Mouse (Mus musculus) kidney, postnatal 0 days (tissue): ENCODE measurements around the gene Slc37a2. TPM values are rescaled to one million over a fixed set of nuclear protein-coding genes. Genes with fewer than 3 reads are reported as not detected.

Experiments used
- ATAC-seq: fragments of 200-750 bp; cut with Nextera tagmentation; replicated peaks from 2 replicates; pipeline ENCODE4 v1.8.0; 2017; ENCODE audit warnings: low read depth, moderate number of reproducible peaks, moderate TSS enrichment, moderate library complexity; ENCODE audit not compliant: low FRiP score
- DNase-seq: peaks from one replicate; pipeline ENCODE4 v3.0.0-alpha.2; 2016; ENCODE audit warnings: low spot score
- H3K27ac ChIP-seq: fragments of 300-500 bp; sonication (generic); 2 replicates; pipeline ENCODE4 v1.5.1; 2014; ENCODE audit warnings: mild to moderate bottlenecking
- H3K27me3 ChIP-seq: fragments of 300-500 bp; sonication (generic); 2 replicates; pipeline ENCODE4 v1.6.1; 2014; ENCODE audit warnings: low read length, mixed read lengths; ENCODE audit not compliant: insufficient read depth
- H3K36me3 ChIP-seq: fragments of 300-500 bp; sonication (generic); 2 replicates; pipeline ENCODE4 v1.6.1; 2014; ENCODE audit warnings: low read length, mixed read lengths; ENCODE audit not compliant: insufficient read depth
- H3K4me1 ChIP-seq: fragments of 300-500 bp; sonication (generic); replicated peaks from 2 replicates; pipeline ENCODE4 v1.6.1; 2014; ENCODE audit warnings: antibody characterized with exemption, low read length, mixed read lengths; ENCODE audit not compliant: insufficient read depth
- H3K4me2 ChIP-seq: fragments of 300-500 bp; sonication (generic); 2 replicates; pipeline ENCODE4 v1.6.1; 2014; ENCODE audit warnings: mild to moderate bottlenecking, low read length, moderate library complexity, mixed read lengths
- H3K4me3 ChIP-seq: fragments of 300-500 bp; sonication (generic); replicated peaks from 2 replicates; pipeline ENCODE4 v1.5.1; 2014; ENCODE audit warnings: low read depth, low read length
- H3K9ac ChIP-seq: fragments of 300-500 bp; sonication (generic); 2 replicates; pipeline ENCODE4 v1.6.1; 2014; ENCODE audit warnings: low read depth, low read length
- H3K9me3 ChIP-seq: fragments of 300-500 bp; sonication (generic); replicated peaks from 2 replicates; pipeline ENCODE4 v1.6.1; 2016; ENCODE audit warnings: low read length, inconsistent platforms, mixed read lengths
- CTCF ChIP-seq: IDR thresholded peaks from 2 replicates; pipeline ENCODE4 v1.5.1; 2016; ENCODE audit warnings: antibody characterized with exemption, low read depth, mild to moderate bottlenecking, moderate library complexity
- WGBS: fragments of 180-500 bp; shearing (Covaris S2); extraction: QIAGEN DNeasy Blood & Tissue Kit; methylation state at CpG from one replicate; pipeline ENCODE4 v1.1.7; 2014; 5-methylcytosine and 5-hydroxymethylcytosine counted together
- polyA plus RNA-seq: library from polyadenylated mRNA; unstranded; fragments of >200 nt; fragmentation: Nextera tagmentation; extraction: Ambion mirVana; gene quantifications from 2 replicates; pipeline ENCODE4 v1.2.1, GENCODE M21; 2015

Gene Slc37a2
- polyA plus RNA-seq, 1 experiment from 2014 or later: 1.5 TPM

DNA sequence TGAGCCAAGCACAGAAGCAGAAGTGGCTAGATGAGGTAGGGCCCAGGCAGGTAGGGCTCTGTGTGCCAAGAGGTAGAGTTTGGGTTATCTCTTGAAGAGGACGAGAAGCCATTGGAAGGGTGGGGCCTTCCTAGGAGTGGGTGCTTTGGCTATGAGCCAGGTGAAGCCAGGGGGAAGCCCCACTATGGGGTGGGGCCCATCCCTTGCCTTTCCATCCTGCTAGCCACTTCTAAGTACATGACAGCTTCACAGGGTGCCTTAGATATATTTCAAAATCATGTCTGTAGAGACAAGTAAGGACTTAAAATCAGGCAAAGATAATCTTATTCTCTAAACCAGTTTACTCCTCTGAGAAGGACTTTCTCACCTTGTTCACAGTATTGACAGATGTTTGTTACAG, 10.9 kb downstream of the Slc37a2 start:
- Histone ChIP-seq H3K27me3 (no peaks in the 10 kb centered on the region), H3K36me3 (no peaks in the 10 kb centered on the region), H3K4me2 (no peak overlapping the region), H3K4me1 (no peaks in the 10 kb centered on the region), H3K9me3 (no peaks in the 10 kb centered on the region), H3K4me3 (no peak overlapping the region), H3K27ac (no peak overlapping the region), H3K9ac (no peak overlapping the region)
- 68% methylated on average over 1 of the region's 1 CpGs for WGBS
- no peak for TF ChIP-seq CTCF
- no peak for ATAC-seq
- DNase-seq: no peak

DNA sequence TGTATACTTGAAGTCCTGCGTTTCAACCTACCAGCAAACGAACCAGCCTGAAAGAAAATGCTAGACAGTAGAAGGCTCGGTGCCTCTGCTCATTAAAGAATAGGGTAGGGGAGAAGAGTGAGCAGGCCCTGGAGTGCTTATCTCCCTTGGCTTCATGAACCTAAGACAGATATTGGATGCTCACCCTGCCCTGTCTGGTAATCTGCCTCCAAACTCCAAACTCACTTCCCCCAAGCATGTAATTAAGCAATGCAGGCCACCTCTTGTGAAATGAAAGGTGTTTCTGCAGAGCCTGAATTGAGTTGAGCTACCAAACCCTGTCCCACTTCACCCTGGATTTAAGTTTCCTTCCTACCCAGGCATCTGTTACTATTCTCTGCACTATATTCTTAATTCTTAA, 12.8 kb downstream of the Slc37a2 start:
- no peak for DNase-seq
- no peaks in the 10 kb centered on the region for H3K36me3 ChIP-seq
- ATAC-seq: no peak
- H3K4me2 ChIP-seq: no peak overlapping the region
- TF ChIP-seq CTCF: no peak
- H3K27ac ChIP-seq: no peak overlapping the region
- no peaks in the 10 kb centered on the region for H3K9me3 ChIP-seq
- 90% methylated on average over 3 of the region's 3 CpGs for WGBS
- H3K4me1 ChIP-seq: no peaks in the 10 kb centered on the region
- no peak overlapping the region for H3K9ac ChIP-seq
- H3K27me3 ChIP-seq: no peaks in the 10 kb centered on the region
- H3K4me3 ChIP-seq: no peak overlapping the region

DNA sequence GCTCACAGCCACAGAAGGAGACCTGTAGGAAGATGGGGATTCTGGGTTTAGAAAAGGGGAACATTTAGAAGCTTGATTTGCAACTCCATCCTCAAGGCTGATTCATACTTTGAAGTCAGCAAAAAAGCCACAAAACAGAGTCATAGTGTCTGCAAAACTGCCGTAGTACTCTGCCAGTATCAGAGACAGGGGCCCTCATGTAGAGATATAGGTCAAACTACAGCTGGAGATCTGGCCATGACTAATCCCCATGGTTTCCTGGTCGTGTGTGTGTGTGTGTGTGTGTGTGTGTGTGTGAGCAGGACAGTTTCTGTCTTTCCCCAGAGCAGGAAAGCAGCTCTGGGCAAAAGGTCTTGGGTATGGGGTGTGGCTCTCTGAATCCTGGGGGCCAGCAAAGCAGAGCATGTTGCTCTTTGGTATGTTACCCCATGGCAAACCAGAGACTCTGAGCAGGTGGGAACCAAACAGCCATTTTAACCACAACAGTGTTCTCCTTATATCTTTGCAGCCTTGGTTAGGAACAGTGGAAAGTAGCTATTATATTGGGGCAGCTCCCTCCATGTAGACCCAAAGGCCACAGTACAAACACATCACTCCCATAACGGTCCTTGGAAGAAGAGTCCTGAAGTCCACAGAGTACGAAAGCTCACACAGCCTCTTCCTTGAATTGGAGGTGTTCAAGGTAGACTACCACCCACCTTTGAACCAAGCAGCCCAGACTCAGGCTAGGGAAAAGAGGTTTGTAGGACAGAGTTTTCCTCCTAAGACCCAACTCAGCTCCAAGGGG, 19.4 kb downstream of the Slc37a2 start:
- no peak for TF ChIP-seq CTCF
- Histone ChIP-seq H3K27me3 (no peaks in the 10 kb centered on the region), H3K9me3 (no peaks in the 10 kb centered on the region), H3K27ac (no peak overlapping the region), H3K4me1 (no peaks in the 10 kb centered on the region), H3K4me2 (no peak overlapping the region), H3K9ac (no peak overlapping the region), H3K4me3 (no peak overlapping the region), H3K36me3 (0 out of 2 replicates have a peak, but pooled peaks cover 3% of the 10 kb centered on the region)
- WGBS: 68% methylated on average over 4 of the region's 4 CpGs
- peak; percentile 32 for DNase-seq
- no peak for ATAC-seq

DNA sequence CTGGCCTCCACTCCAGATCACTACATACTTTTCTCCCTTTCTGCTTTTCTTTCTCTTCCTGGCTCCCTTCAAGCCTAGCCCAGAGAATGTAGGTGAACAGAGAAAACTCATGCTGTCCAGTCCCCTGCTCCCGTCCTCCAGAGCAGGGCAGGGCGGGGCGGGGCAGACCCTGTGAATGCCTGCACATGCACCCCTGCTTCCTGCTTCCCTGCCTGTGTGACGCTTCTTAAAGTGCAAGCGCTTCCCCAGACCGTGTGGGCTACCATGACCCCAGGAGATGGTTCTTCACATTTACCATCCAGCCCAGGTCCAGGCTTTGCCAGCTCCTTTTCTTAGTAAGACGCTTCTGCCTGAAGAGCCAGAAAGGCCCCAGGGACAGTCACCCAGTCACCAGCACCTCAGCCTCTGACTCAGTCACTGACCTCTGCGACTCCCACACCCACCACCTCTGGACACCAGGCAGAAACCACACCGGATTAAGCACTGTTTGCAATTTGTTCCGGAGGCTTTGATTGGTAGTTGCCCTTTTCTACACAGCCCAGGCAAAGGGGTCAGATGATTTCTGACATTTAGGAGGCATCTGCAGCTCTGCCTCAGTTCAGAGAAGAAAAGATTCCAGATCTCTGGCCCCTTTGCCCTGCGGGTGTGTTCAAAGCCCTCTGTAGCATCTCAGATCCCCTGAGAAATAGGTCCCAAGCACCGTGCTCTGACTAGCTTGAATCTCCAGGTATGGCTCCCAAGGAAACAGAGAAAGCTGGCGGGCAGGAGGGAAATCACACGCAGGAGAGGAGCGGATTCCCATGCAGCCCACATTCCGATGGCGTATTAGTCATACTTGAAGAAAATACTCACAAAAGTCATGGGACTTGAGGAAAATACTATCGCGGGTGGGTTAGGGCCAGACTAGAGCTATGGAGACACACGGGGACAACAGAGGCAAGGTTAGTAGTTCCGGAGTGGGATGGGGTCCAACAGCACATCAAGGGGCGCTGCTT, 23.0 kb downstream of the Slc37a2 start:
- H3K4me2 ChIP-seq: no peak overlapping the region
- no peaks in the 10 kb centered on the region for H3K27me3 ChIP-seq
- no peak overlapping the region for H3K27ac ChIP-seq
- WGBS: 63% methylated on average over 22 of the region's 22 CpGs
- H3K36me3 ChIP-seq: 0 out of 2 replicates have a peak, but pooled peaks cover 3% of the 10 kb centered on the region
- no peak overlapping the region for H3K4me3 ChIP-seq
- DNase-seq (no peak), ATAC-seq (no peak)
- H3K9me3 ChIP-seq: no peaks in the 10 kb centered on the region
- TF ChIP-seq CTCF: no peak
- H3K9ac ChIP-seq: no peak overlapping the region
- H3K4me1 ChIP-seq: no peaks in the 10 kb centered on the region

DNA sequence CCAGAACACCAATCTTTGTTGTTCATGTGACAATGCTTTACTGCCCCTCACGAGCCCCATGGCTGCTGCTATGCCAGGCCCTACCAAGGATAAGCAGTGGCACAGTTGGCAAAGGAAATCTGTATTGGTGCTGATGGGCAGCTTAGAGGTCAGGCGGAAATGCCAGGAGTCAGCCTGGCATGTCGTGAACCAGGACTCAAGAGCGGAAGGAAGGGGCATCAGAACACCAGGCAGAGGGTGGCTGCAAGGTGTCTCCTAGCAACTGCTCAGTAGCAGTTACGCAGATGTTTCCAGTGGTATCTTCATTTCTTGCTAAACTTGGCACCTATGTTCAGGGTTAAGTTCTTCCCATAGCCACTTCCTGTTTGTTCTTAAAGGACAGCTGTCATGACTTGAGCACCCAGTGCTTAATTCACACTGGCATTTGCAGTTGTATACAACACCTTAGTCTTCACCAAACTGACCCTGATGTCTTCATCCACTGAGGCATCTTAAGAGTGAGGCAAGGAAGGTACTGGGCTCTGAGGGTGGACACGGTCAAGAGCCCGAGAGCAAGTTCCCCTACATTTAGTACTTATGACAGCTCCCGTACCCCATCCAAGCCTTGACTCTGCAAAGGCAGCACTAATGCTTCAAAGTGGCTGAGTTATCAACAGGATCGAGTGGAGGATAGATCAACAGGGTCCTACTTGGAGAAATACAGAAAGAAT, 24.9 kb downstream of the Slc37a2 start:
- DNase-seq (no peak), ATAC-seq (no peak)
- Histone ChIP-seq H3K4me3 (no peak overlapping the region), H3K27ac (no peak overlapping the region), H3K4me1 (no peaks in the 10 kb centered on the region), H3K4me2 (no peak overlapping the region), H3K36me3 (0 out of 2 replicates have a peak, but pooled peaks cover 3% of the 10 kb centered on the region), H3K27me3 (no peaks in the 10 kb centered on the region), H3K9ac (no peak overlapping the region), H3K9me3 (no peaks in the 10 kb centered on the region)
- no peak for TF ChIP-seq CTCF
- WGBS: 93% methylated on average over 9 of the region's 9 CpGs

DNA sequence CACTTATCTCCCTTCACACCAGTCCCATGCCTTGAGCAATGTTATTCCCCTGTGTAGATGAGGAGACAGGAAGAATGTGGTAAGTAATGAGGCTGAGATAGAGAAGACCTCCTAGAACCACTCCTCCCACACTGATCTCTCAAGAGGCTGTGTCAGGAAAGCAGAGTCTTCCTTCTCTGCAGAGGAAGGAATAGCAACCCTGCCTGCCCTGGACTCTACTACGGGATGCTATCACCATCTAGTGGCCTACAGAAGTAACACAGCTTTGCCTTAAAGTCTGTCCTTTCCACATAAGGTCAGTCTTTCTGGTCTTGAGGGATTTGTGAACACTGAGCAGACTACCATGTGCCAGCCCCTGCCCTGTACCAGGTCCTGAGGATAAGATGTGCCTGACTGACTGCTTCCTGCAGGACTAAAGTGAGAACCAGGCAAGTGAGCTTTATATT, 25.6 kb downstream of the Slc37a2 start:
- H3K9ac ChIP-seq: no peak overlapping the region
- no peak overlapping the region for H3K4me2 ChIP-seq
- no peaks in the 10 kb centered on the region for H3K4me1 ChIP-seq
- H3K36me3 ChIP-seq: 0 out of 2 replicates have a peak, but pooled peaks cover 3% of the 10 kb centered on the region
- no peaks in the 10 kb centered on the region for H3K27me3 ChIP-seq
- H3K9me3 ChIP-seq: no peaks in the 10 kb centered on the region
- ATAC-seq: peak; percentile 78
- peak; percentile 99 for TF ChIP-seq CTCF
- H3K4me3 ChIP-seq: no peak overlapping the region
- H3K27ac ChIP-seq: no peak overlapping the region
- WGBS: 5% methylated on average over 1 of the region's 1 CpGs
- DNase-seq: peak; percentile 93
